10 mouse cellular contexts compared by ENCODE assay signal in the genomic region with DNA sequence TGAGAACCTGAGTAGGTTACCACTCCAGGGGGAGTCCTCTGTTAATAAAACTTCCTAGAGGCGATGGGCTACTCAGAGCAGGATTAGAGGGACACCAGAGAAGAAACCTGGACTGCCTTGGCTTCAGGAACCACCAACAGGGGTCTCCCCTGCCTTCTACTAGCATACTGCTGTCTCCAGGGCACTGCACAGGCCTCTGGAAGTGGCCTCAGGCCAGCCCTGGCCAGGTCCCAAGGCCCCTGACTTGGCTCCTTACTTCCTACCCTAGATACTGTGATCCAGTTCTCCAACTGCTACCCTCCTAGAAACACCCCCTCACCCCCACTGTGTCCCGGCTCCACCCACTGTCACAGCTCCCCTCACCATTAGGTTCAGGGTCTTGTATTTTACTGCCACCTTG. TPM values are rescaled to one million over a fixed set of nuclear protein-coding genes. Genes with fewer than 3 reads are reported as not detected.
DNase-seq lines count a peak whose midpoint lies in the region; ATAC-seq and TF ChIP-seq lines count a peak whose summit lies in the region.
"Had no signal": no experiment of that assay in that cellular context is flagged by ENCODE, and none has a peak within 500 bp of the region (broad histone marks: within the 10 kb centered on the region; RNA-seq: fewer than 3 reads in every experiment).

No protein-coding gene starts in this region.

- no peak overlapping the region for H3K27ac ChIP-seq in hindbrain, embryonic 16.5 days (ENCODE audit: low read depth, low read length)
- H3K27ac ChIP-seq in hindbrain, embryonic 10.5 days, result no peak overlapping the region
- no peak overlapping the region for H3K27ac ChIP-seq in CH12.LX (ENCODE audit: insufficient read depth, low read depth)
- no peak overlapping the region for H3K27ac ChIP-seq in forebrain, embryonic 15.5 days (replicated peaks)
- H3K27ac ChIP-seq: embryonic facial prominence, embryonic 13.5 days; limb, embryonic 12.5 days had no signal

- no peaks in the 10 kb centered on the region for H3K27me3 ChIP-seq in hindbrain, embryonic 16.5 days (replicated peaks; ENCODE audit: control insufficient read depth, insufficient read depth, low read length)
- H3K27me3 ChIP-seq in hindbrain, embryonic 10.5 days (ENCODE audit: insufficient read depth, poor library complexity, severe bottlenecking), result no peaks in the 10 kb centered on the region
- no peaks in the 10 kb centered on the region for H3K27me3 ChIP-seq in CH12.LX (replicated peaks)
- H3K27me3 ChIP-seq in forebrain, embryonic 15.5 days, result no peaks in the 10 kb centered on the region
- H3K27me3 ChIP-seq: embryonic facial prominence, embryonic 13.5 days; limb, embryonic 12.5 days had no signal

- TF ChIP-seq RAD21 in CH12.LX (IDR thresholded peaks at IDR 0.05; ENCODE audit: low read depth, low read length), result no peak; the same call in none of the 2 replicates

- H3K4me3 ChIP-seq in hindbrain, embryonic 16.5 days (ENCODE audit: low read length), result no peak overlapping the region
- no peak overlapping the region for H3K4me3 ChIP-seq in hindbrain, embryonic 10.5 days
- H3K4me3 ChIP-seq in CH12.LX (replicated peaks in 1 of 3; ENCODE audit: low read depth in 2 of 3, low read length in 2 of 3, poor library complexity in 1 of 3), result no peak overlapping the region
- no peak overlapping the region for H3K4me3 ChIP-seq in forebrain, embryonic 15.5 days
- H3K4me3 ChIP-seq: embryonic facial prominence, embryonic 13.5 days; limb, embryonic 12.5 days had no signal

- peak; percentile 82 for ATAC-seq in hindbrain, embryonic 16.5 days
- no peak for ATAC-seq in monocyte, adult 5-6 weeks (replicated peaks; ENCODE audit: insufficient number of reproducible peaks, low FRiP score, low TSS enrichment, poor library complexity, severe bottlenecking)
- ATAC-seq in forebrain, embryonic 15.5 days (replicated peaks), result no peak

- H3K9ac ChIP-seq in hindbrain, embryonic 16.5 days (ENCODE audit: low read depth, low read length), result no peak overlapping the region
- no peak overlapping the region for H3K9ac ChIP-seq in CH12.LX (ENCODE audit: insufficient read depth, low read depth)
- H3K9ac ChIP-seq in forebrain, embryonic 15.5 days (replicated peaks), result no peak overlapping the region
- H3K9ac ChIP-seq: embryonic facial prominence, embryonic 13.5 days; limb, embryonic 12.5 days had no signal

- peaks cover 47% of the 10 kb centered on the region for H3K36me3 ChIP-seq in hindbrain, embryonic 16.5 days (ENCODE audit: control insufficient read depth, insufficient read depth, low read length)
- peaks cover 100% of the 10 kb centered on the region for H3K36me3 ChIP-seq in hindbrain, embryonic 10.5 days
- H3K36me3 ChIP-seq in CH12.LX (replicated peaks in 1 of 2; ENCODE audit: control insufficient read depth in 1 of 2, insufficient read depth in 1 of 2, low read length in 1 of 2), result peaks cover 69 to 98% of the 10 kb centered on the region in 2 experiments
- peaks cover 78% of the 10 kb centered on the region for H3K36me3 ChIP-seq in forebrain, embryonic 15.5 days

- no peak for TF ChIP-seq POLR2A in CH12.LX (IDR thresholded peaks at IDR 0.05; ENCODE audit: low read depth, low read length)

- dilution Hi-C loops in CH12.LX (cut with MboI; ENCODE audit: extremely low pct_ligation_motif_present, extremely low pct_unique_long_range_greater_than_20kb, low sequenced_read_pairs), result no loop called here

- H3K4me1 ChIP-seq in hindbrain, embryonic 16.5 days (ENCODE audit: control insufficient read depth, insufficient read depth, low read depth, low read length), result peaks cover 11% of the 10 kb centered on the region
- H3K4me1 ChIP-seq in hindbrain, embryonic 10.5 days (replicated peaks), result peaks cover 28% of the 10 kb centered on the region
- H3K4me1 ChIP-seq in CH12.LX (ENCODE audit: control insufficient read depth in 1 of 2, insufficient read depth in 2 of 2), result peaks cover 23 to 63% of the 10 kb centered on the region in 2 experiments
- H3K4me1 ChIP-seq in forebrain, embryonic 15.5 days, result peaks cover 7% of the 10 kb centered on the region

- TF ChIP-seq CTCF in CH12.LX (conservative IDR thresholded peaks at IDR 0.05 in 1 of 2, IDR thresholded peaks at IDR 0.05 in 1 of 2; ENCODE audit: low read depth in 2 of 2, low read length in 2 of 2), result no peak

- TF ChIP-seq EP300 in CH12.LX (IDR thresholded peaks at IDR 0.05; ENCODE audit: low read length), result no peak

- H3K4me2 ChIP-seq in hindbrain, embryonic 16.5 days (ENCODE audit: low read length), result no peak overlapping the region
- no peak overlapping the region for H3K4me2 ChIP-seq in CH12.LX (ENCODE audit: insufficient read depth, low read depth, poor library complexity, severe bottlenecking)
- no peak overlapping the region for H3K4me2 ChIP-seq in forebrain, embryonic 15.5 days (replicated peaks)
- H3K4me2 ChIP-seq: embryonic facial prominence, embryonic 13.5 days; limb, embryonic 12.5 days had no signal

- H3K79me2 ChIP-seq in CH12.LX (replicated peaks; ENCODE audit: control insufficient read depth, extremely low read depth, insufficient read depth, poor library complexity, severe bottlenecking), result no peaks in the 10 kb centered on the region

- H3K9me3 ChIP-seq in hindbrain, embryonic 16.5 days (ENCODE audit: control insufficient read depth, low read length), result no peaks in the 10 kb centered on the region
- no peaks in the 10 kb centered on the region for H3K9me3 ChIP-seq in hindbrain, embryonic 10.5 days
- no peaks in the 10 kb centered on the region for H3K9me3 ChIP-seq in CH12.LX (replicated peaks; ENCODE audit: low read length)
- no peaks in the 10 kb centered on the region for H3K9me3 ChIP-seq in forebrain, embryonic 15.5 days
- H3K9me3 ChIP-seq: embryonic facial prominence, embryonic 13.5 days; limb, embryonic 12.5 days had no signal

- WGBS in hindbrain, embryonic 16.5 days, result 81% methylated on average over 2 of the region's 2 CpGs
- WGBS in hindbrain, embryonic 10.5 days, result 83% methylated on average over 2 of the region's 2 CpGs
- 80% methylated on average over 2 of the region's 2 CpGs for WGBS in forebrain, embryonic 15.5 days

- in situ Hi-C loops in CH12.LX (cut with MboI; ENCODE audit: low pct_ligation_motif_present, low pct_unique_long_range_greater_than_20kb, low sequenced_read_pairs), result no loop called here

- DNase-seq in hindbrain, embryonic 10.5 days (ENCODE audit: low spot score), result no peak
- DNase-seq in CH12.LX (ENCODE audit: extremely low read depth), result no peak
- DNase-seq in adrenal gland, postnatal 4 days (ENCODE audit: low spot score in 2 of 2), result peak; percentile 46 to 54
- DNase-seq in kidney, postnatal 14 days, result peak; percentile 78
- DNase-seq in spleen, postnatal 14 days (ENCODE audit: low spot score in 2 of 2), result no peak

TF ChIP-seq in CH12.LX, 34 proteins besides CTCF, POLR2A, EP300 and RAD21:
- TF ChIP-seq SMC3 (IDR thresholded peaks at IDR 0.05; ENCODE audit: low read depth, low read length) (peak; percentile 11), ZNF384 (IDR thresholded peaks at IDR 0.05; ENCODE audit: low read depth, low read length) (no peak), HCFC1 (IDR thresholded peaks at IDR 0.05; ENCODE audit: low read depth, low read length) (no peak), TBP (conservative IDR thresholded peaks at IDR 0.05; ENCODE audit: low read depth, low read length) (no peak), JUN (IDR thresholded peaks at IDR 0.05; ENCODE audit: insufficient read depth, low read depth, low read length) (no peak)

RNA-seq across cellular contexts. Expression of a gene that starts 23.0 kb away (rescaled TPM):
- 21.6 and 44.7 TPM in 2 replicates for polyA plus RNA-seq in hindbrain, embryonic 16.5 days (2015; fragmentation: Nextera tagmentation; extraction: Ambion mirVana)
- 29.1 and 35.5 TPM in 2 replicates for polyA plus RNA-seq in hindbrain, embryonic 10.5 days (2016; fragmentation: Nextera tagmentation; extraction: Ambion mirVana)
- 11.7 and 18.5 TPM in 2 replicates for total RNA-seq in CH12.LX (2012; rRNA removed)
- total RNA-seq in CH12.LX (2014; rRNA removed), result 7.1 and 8.9 TPM in 2 replicates
- 23.6 and 29.5 TPM in 2 replicates for polyA plus RNA-seq in CH12.LX (2012; ENCODE audit: insufficient read length, low read depth)
- 10 to 100 TPM; 67.4 to 77.6 TPM for total RNA-seq in adrenal gland, postnatal 4 days (2021)
- 0.21 to 2.8 TPM (median 0.76 TPM) in 3 replicates for total RNA-seq in monocyte, adult 5-6 weeks (2017)
- polyA plus RNA-seq in forebrain, embryonic 15.5 days (2015; fragmentation: Nextera tagmentation; extraction: Ambion mirVana), result 39.5 and 45.7 TPM in 2 replicates

Comparison
In these comparisons a context has a peak if more than half of its experiments do, and no peak if none do; other contexts are left out.
1. DNase-seq: peak in adrenal gland, postnatal 4 days (2 of 2) and kidney, postnatal 14 days (single experiment); none in hindbrain, embryonic 10.5 days (single experiment), CH12.LX (single experiment) and spleen, postnatal 14 days (0 of 2).